Mouse (Mus musculus): Measurements from ENCODE around the gene Pttg1. TPM values are rescaled to one million over a fixed set of nuclear protein-coding genes. Genes with fewer than 3 reads are reported as not detected.

Gene Pttg1
- polyA plus RNA-seq, 1 experiment from 2014 or later = 106 TPM

DNA sequence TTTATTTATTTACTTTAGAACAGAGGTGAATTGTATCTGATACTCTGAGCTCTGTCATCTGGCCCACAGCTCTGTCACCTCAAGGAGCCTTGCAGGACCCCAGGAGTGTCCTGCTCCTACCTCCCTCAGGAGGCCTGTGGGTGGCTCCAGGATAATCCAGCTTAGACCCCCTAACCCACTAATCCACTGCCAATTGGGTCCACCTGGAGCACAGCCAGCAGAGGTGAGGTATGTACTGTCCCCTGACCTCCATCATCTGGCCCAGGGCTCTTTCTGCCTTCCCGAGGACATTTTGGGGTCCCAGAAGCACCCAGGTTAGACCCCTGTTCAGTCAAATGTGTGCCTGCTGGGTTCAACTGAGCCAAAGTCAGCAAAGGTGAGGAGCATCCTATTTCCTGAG, 25.9 kb downstream of the Pttg1 start:
- Histone ChIP-seq H3K27ac (replicated peaks; ENCODE audit: low read depth, low read length) (no peak overlapping the region), H3K36me3 (replicated peaks; ENCODE audit: control insufficient read depth, insufficient read depth, low read depth, low read length) (no peaks in the 10 kb centered on the region), H3K27me3 (ENCODE audit: control insufficient read depth, insufficient read depth, low read length) (no peaks in the 10 kb centered on the region), H3K4me2 (ENCODE audit: low read depth, low read length) (no peak overlapping the region), H3K9me3 (replicated peaks; ENCODE audit: control insufficient read depth, low read length) (no peaks in the 10 kb centered on the region; the same call in 1 of the 2 replicates), H3K4me3 (ENCODE audit: low read depth, low read length) (no peak overlapping the region), H3K9ac (replicated peaks; ENCODE audit: low read length) (no peak overlapping the region), H3K4me1 (ENCODE audit: control insufficient read depth, insufficient read depth, low read length) (no peaks in the 10 kb centered on the region)
- no peak for DNase-seq (ENCODE audit: low spot score)
- ATAC-seq (replicated peaks; ENCODE audit: insufficient number of reproducible peaks, low FRiP score, low TSS enrichment, low read depth) = no peak
- WGBS = 56% methylated on average over 1 of the region's 1 CpGs

DNA sequence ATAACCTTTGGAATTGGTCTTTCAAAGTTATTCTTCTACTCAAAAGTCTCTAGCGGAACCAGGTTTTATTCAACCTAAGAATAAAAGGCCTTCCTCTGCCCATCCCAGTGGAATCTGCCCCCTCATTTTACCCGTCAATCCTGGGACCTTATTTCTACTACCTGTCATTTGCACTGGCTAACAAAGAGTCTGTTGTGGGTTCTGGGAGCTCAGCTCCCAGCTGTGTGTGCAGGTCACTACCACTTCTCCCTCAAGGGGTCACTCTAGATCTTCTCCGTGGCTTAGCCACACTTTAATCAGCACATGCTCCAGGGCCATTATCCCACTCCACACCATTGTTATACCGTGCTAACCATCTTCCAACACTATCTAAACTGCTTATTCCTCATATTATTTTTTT, 26.8 kb downstream of the Pttg1 start:
- H3K9me3 ChIP-seq (replicated peaks; ENCODE audit: control insufficient read depth, low read length) = no peaks in the 10 kb centered on the region
- ATAC-seq (replicated peaks; ENCODE audit: insufficient number of reproducible peaks, low FRiP score, low TSS enrichment, low read depth) (no peak), DNase-seq (ENCODE audit: low spot score) (peak; percentile 13)
- no peak overlapping the region for H3K9ac ChIP-seq (replicated peaks; ENCODE audit: low read length)
- 39% methylated on average over 4 of the region's 4 CpGs for WGBS
- H3K4me2 ChIP-seq (ENCODE audit: low read depth, low read length) = no peak overlapping the region
- no peaks in the 10 kb centered on the region for H3K4me1 ChIP-seq (ENCODE audit: control insufficient read depth, insufficient read depth, low read length)
- H3K4me3 ChIP-seq (ENCODE audit: low read depth, low read length) = no peak overlapping the region
- H3K27ac ChIP-seq (replicated peaks; ENCODE audit: low read depth, low read length) = no peak overlapping the region
- H3K36me3 ChIP-seq (replicated peaks; ENCODE audit: control insufficient read depth, insufficient read depth, low read depth, low read length) = no peaks in the 10 kb centered on the region
- H3K27me3 ChIP-seq (ENCODE audit: control insufficient read depth, insufficient read depth, low read length) = no peaks in the 10 kb centered on the region

DNA sequence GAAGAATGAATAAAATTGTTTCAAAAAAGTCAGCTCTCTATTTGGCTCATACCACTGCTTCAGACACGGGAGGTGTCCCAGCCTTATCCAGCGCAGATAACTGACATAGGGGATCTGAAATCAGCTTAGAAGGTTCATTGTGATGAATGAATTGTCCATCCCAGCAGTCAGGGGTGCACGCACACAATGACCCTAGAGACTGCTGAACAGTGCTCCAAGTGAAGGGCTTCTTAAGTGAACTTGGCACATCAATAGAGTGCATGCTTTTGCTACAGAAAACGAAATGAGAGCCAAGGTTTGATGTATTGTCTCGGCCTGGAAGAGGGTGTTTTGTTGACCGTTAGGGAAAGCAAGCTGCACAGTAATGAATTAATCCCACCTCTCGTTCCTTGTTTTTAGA, 29.4 kb downstream of the Pttg1 start:
- Histone ChIP-seq H3K9me3 (replicated peaks; ENCODE audit: control insufficient read depth, low read length) (no peaks in the 10 kb centered on the region), H3K4me2 (ENCODE audit: low read depth, low read length) (no peak overlapping the region), H3K27ac (replicated peaks; ENCODE audit: low read depth, low read length) (no peak overlapping the region), H3K27me3 (ENCODE audit: control insufficient read depth, insufficient read depth, low read length) (no peaks in the 10 kb centered on the region), H3K4me3 (ENCODE audit: low read depth, low read length) (no peak overlapping the region), H3K9ac (replicated peaks; ENCODE audit: low read length) (no peak overlapping the region), H3K4me1 (ENCODE audit: control insufficient read depth, insufficient read depth, low read length) (no peaks in the 10 kb centered on the region), H3K36me3 (replicated peaks; ENCODE audit: control insufficient read depth, insufficient read depth, low read depth, low read length) (no peaks in the 10 kb centered on the region)
- no peak for ATAC-seq (replicated peaks; ENCODE audit: insufficient number of reproducible peaks, low FRiP score, low TSS enrichment, low read depth)
- no peak for DNase-seq (ENCODE audit: low spot score)
- 74% methylated on average over 7 of the region's 7 CpGs for WGBS

DNA sequence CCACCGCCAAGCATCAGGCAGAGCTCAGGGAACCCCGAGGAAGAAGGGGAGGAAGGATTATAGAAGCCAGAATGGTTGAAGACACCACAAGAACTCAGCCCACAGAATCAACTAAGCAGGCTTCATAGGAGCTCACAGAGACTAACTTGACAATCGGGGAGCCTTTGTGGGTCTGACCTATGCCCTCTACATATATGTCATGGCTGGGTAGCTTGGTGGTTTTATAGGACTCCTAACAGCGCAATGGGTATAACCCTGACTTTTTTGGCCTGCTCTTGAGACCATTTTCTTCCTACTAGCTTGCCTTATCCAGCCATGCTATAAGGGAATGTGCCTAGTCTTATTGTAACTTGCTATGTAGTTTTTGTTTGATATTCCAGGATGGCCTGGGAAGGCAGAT, 29.8 kb downstream of the Pttg1 start:
- H3K36me3 ChIP-seq (replicated peaks; ENCODE audit: control insufficient read depth, insufficient read depth, low read depth, low read length) = no peaks in the 10 kb centered on the region
- H3K4me3 ChIP-seq (ENCODE audit: low read depth, low read length) = no peak overlapping the region
- no peak overlapping the region for H3K4me2 ChIP-seq (ENCODE audit: low read depth, low read length)
- 91% methylated on average over 4 of the region's 4 CpGs for WGBS
- H3K9ac ChIP-seq (replicated peaks; ENCODE audit: low read length) = no peak overlapping the region
- no peaks in the 10 kb centered on the region for H3K9me3 ChIP-seq (replicated peaks; ENCODE audit: control insufficient read depth, low read length)
- no peak for ATAC-seq (replicated peaks; ENCODE audit: insufficient number of reproducible peaks, low FRiP score, low TSS enrichment, low read depth)
- no peak for DNase-seq (ENCODE audit: low spot score)
- H3K27me3 ChIP-seq (ENCODE audit: control insufficient read depth, insufficient read depth, low read length) = no peaks in the 10 kb centered on the region
- no peak overlapping the region for H3K27ac ChIP-seq (replicated peaks; ENCODE audit: low read depth, low read length)
- no peaks in the 10 kb centered on the region for H3K4me1 ChIP-seq (ENCODE audit: control insufficient read depth, insufficient read depth, low read length)

DNA sequence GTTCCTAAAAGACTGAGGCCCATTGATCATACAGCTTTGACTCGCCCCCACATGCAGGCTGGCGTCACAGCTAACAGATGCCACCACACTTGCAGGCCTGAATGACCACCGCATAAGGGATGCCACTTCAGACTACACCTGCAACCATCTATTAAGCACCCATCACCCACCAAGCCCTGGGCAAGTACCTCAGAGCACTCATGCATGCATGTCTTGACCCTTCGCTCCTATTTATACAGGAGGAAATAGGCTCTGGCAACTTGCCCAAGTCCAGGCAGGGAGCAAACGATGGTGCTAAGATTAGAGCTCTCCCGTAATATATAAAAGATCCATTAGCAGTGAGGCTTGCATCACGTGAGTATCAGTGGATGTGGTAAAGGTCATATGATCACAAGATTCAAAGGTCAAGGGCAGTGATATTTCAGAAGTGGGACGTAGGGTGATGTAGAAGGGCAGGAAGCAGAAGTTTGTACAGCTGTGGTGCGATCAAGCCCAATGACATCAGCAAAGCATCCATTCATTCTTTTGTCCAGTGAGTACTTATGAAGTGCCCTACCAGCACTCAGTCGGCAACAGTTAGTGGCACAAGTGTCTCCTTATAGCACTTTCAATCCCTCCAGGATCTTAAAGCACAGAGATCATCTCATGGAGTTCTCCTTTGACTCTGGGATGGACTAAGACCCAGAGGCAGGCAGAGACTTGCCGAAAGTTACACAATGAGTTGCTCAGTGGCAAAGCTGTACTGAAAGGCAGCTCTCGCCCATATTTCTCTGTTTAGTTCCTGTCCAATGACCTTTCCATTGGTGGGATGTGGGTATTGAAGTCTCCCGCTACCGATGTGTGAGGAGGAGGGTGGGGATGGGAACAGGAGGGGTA, 30.7 kb downstream of the Pttg1 start:
- Histone ChIP-seq H3K9ac (replicated peaks; ENCODE audit: low read length) (no peak overlapping the region), H3K27ac (replicated peaks; ENCODE audit: low read depth, low read length) (no peak overlapping the region), H3K36me3 (replicated peaks; ENCODE audit: control insufficient read depth, insufficient read depth, low read depth, low read length) (no peaks in the 10 kb centered on the region), H3K4me2 (ENCODE audit: low read depth, low read length) (no peak overlapping the region), H3K27me3 (ENCODE audit: control insufficient read depth, insufficient read depth, low read length) (no peaks in the 10 kb centered on the region), H3K4me3 (ENCODE audit: low read depth, low read length) (no peak overlapping the region), H3K9me3 (replicated peaks; ENCODE audit: control insufficient read depth, low read length) (no peaks in the 10 kb centered on the region), H3K4me1 (ENCODE audit: control insufficient read depth, insufficient read depth, low read length) (no peaks in the 10 kb centered on the region)
- ATAC-seq (replicated peaks; ENCODE audit: insufficient number of reproducible peaks, low FRiP score, low TSS enrichment, low read depth) (no peak), DNase-seq (ENCODE audit: low spot score) (no peak)
- 84% methylated on average over 14 of the region's 14 CpGs for WGBS

DNA sequence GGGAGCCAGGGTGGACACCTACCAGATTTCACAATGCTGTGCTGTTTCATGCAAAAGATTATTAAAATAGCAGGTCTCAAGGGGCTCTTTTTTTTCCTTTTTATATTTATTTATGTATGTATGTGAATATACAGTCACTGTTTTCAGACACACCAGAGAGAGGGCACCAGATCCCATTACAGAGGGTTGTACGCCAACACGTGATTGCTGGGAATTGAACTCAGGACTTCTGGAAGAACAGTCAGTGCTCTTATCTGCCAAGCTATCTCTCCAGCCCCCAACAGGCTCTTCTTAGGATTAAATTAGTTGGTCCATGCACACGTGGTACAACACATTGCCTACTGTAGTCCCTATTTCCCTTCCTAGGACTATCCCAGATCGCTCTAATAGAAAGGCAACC, 32.7 kb downstream of the Pttg1 start:
- no peak for DNase-seq (ENCODE audit: low spot score)
- no peaks in the 10 kb centered on the region for H3K9me3 ChIP-seq (replicated peaks; ENCODE audit: control insufficient read depth, low read length)
- H3K36me3 ChIP-seq (replicated peaks; ENCODE audit: control insufficient read depth, insufficient read depth, low read depth, low read length) = no peaks in the 10 kb centered on the region
- H3K4me3 ChIP-seq (ENCODE audit: low read depth, low read length) = no peak overlapping the region
- H3K4me2 ChIP-seq (ENCODE audit: low read depth, low read length) = no peak overlapping the region
- H3K27me3 ChIP-seq (ENCODE audit: control insufficient read depth, insufficient read depth, low read length) = no peaks in the 10 kb centered on the region
- no peak overlapping the region for H3K27ac ChIP-seq (replicated peaks; ENCODE audit: low read depth, low read length)
- H3K9ac ChIP-seq (replicated peaks; ENCODE audit: low read length) = no peak overlapping the region
- WGBS = 84% methylated on average over 4 of the region's 4 CpGs
- H3K4me1 ChIP-seq (ENCODE audit: control insufficient read depth, insufficient read depth, low read length) = no peaks in the 10 kb centered on the region
- ATAC-seq (replicated peaks; ENCODE audit: insufficient number of reproducible peaks, low FRiP score, low TSS enrichment, low read depth) = no peak

DNA sequence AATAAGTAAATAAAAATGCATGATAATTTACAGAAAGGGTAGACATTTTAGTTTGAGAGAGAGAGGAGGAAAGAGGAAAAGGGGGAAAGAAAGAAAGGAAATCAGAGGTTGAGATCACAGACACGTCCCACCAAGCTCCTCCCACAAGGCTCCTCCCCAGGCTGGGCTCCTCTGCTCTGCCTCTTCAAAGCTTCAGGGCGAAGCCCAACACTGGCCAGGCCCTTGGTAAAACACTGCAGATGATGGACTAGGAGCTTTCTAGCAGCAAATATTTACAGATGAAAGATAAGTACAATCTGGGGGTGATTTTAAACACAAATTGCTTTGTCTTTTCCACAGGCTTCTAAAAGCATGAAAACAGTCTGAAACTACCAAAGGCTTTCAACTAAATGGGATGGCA, 33.3 kb downstream of the Pttg1 start:
- H3K4me3 ChIP-seq (ENCODE audit: low read depth, low read length) = no peak overlapping the region
- ATAC-seq (replicated peaks; ENCODE audit: insufficient number of reproducible peaks, low FRiP score, low TSS enrichment, low read depth) (no peak), DNase-seq (ENCODE audit: low spot score) (no peak)
- no peaks in the 10 kb centered on the region for H3K4me1 ChIP-seq (ENCODE audit: control insufficient read depth, insufficient read depth, low read length)
- H3K9me3 ChIP-seq (replicated peaks; ENCODE audit: control insufficient read depth, low read length) = no peaks in the 10 kb centered on the region
- H3K27ac ChIP-seq (replicated peaks; ENCODE audit: low read depth, low read length) = no peak overlapping the region
- H3K36me3 ChIP-seq (replicated peaks; ENCODE audit: control insufficient read depth, insufficient read depth, low read depth, low read length) = no peaks in the 10 kb centered on the region
- H3K27me3 ChIP-seq (ENCODE audit: control insufficient read depth, insufficient read depth, low read length) = no peaks in the 10 kb centered on the region
- no peak overlapping the region for H3K9ac ChIP-seq (replicated peaks; ENCODE audit: low read length)
- H3K4me2 ChIP-seq (ENCODE audit: low read depth, low read length) = no peak overlapping the region
- WGBS = 46% methylated on average over 2 of the region's 2 CpGs

DNA sequence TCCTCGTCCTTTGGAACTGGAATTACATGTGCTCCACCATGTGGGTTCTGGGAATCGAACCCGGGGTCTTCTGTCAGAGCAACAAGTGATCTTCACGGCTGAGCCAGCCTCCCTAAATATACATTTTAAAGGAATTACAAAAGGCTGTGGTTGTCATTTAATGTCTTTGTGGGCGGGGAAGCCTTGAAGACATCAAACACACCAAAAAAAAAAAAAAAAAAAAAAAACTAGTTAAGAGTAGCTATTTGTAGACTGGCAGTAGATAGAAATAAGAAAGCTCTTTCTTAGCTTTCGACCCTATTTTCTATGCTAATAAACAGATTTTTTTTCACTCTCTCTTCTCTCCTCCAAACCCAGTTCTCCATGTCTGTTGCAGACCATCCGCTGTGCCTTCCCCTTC, 36.9 kb downstream of the Pttg1 start:
- ATAC-seq (replicated peaks; ENCODE audit: insufficient number of reproducible peaks, low FRiP score, low TSS enrichment, low read depth) (no peak), DNase-seq (ENCODE audit: low spot score) (no peak)
- H3K27me3 ChIP-seq (ENCODE audit: control insufficient read depth, insufficient read depth, low read length) = no peaks in the 10 kb centered on the region
- H3K9ac ChIP-seq (replicated peaks; ENCODE audit: low read length) = no peak overlapping the region
- H3K4me2 ChIP-seq (ENCODE audit: low read depth, low read length) = no peak overlapping the region
- H3K4me3 ChIP-seq (ENCODE audit: low read depth, low read length) = no peak overlapping the region
- H3K36me3 ChIP-seq (replicated peaks; ENCODE audit: control insufficient read depth, insufficient read depth, low read depth, low read length) = no peaks in the 10 kb centered on the region
- H3K27ac ChIP-seq (replicated peaks; ENCODE audit: low read depth, low read length) = no peak overlapping the region
- H3K9me3 ChIP-seq (replicated peaks; ENCODE audit: control insufficient read depth, low read length) = no peaks in the 10 kb centered on the region
- 86% methylated on average over 7 of the region's 7 CpGs for WGBS
- no peaks in the 10 kb centered on the region; the same call in 1 of the 2 replicates for H3K4me1 ChIP-seq (ENCODE audit: control insufficient read depth, insufficient read depth, low read length)
